Mouse (Mus musculus): ENCODE measurements around the gene Hoxb6.

Hoxb6 gene

GRCm38 (mm10) chr11:96314671-96315343 lies 22.5 kb downstream of the Hoxb6 start:
- in situ Hi-C loops (cut with MboI, MseI) = no loop called here

DNA sequence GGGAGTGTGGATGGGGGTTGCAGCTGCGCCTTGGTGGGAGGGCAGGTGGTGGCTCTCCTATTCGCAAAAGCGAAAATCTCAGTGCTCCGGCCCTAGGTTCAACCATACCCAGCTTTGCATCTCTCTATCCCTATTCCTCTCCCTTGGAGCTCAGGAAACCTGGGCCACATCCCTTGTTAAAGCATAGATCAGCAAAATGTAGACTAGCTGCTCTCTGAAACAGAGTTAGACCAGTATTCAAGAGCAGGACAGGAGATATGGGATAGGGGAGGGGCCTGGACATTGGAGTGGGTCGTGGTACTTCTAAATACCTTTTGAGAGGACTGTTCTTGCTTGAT lies 23.0 kb downstream of the Hoxb6 start:
- in situ Hi-C loops (cut with MboI, MseI) = no loop called here

GRCm38 (mm10) chr11:96316696-96317607 lies 24.7 kb downstream of the Hoxb6 start:
- in situ Hi-C loops (cut with MboI, MseI) = no loop called here

DNA sequence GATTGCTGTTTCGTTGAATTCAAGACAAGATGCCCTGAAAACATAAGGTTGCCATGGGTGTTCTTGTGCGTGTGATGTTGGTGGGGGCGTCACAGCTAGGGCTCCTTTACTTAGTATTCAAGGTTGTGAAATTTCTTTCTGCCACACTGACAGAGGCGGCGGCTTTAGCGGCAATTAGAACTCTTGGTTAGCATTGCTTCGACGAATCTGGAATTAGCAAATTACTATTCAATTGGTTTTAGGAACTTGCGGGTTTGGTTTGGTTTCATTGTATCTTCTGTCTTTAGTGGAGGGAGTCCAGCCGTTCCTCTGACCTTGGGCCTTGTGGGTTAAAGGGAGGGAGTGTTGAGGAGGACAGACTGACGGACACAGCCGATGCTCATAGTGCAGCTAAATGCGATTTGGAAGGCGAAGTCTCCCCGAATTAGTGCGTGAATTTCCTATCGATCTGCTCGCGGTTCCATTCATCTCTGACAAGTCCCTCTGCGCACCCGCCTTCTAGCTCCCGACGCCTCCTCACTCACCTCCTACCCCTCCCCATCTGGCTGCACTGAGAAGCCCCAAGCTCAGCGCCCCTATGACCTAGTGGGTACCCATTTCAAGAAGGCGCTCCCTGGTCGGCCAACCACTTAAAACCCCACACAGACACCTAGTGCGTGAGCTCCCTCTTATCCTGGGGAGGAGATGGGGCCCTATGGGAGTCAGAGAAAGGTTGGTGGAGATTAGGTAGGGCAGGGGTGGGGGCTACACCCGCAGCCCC lies 25.5 kb downstream of the Hoxb6 start, which contains the start of gene Hoxb4:
Hoxb4 (plus strand) TSS at position 660 of the 760 bp plus-strand sequence.
- in situ Hi-C loops (cut with MboI, MseI) = no loop called here

- in situ Hi-C loops (cut with MboI, MseI) = no loop called here
Measured at GRCm38 (mm10) chr11:96318368-96319070, 26.2 kb downstream of the Hoxb6 start.

- in situ Hi-C loops (cut with MboI, MseI) = no loop called here
Measured at GRCm38 (mm10) chr11:96319071-96319902, 27.0 kb downstream of the Hoxb6 start.

GRCm38 (mm10) chr11:96319910-96320309 lies 27.6 kb downstream of the Hoxb6 start:
- in situ Hi-C loops (cut with MboI, MseI) = no loop called here

GRCm38 (mm10) chr11:96320688-96321087 lies 28.4 kb downstream of the Hoxb6 start:
- in situ Hi-C loops (cut with MboI, MseI) = no loop called here

DNA sequence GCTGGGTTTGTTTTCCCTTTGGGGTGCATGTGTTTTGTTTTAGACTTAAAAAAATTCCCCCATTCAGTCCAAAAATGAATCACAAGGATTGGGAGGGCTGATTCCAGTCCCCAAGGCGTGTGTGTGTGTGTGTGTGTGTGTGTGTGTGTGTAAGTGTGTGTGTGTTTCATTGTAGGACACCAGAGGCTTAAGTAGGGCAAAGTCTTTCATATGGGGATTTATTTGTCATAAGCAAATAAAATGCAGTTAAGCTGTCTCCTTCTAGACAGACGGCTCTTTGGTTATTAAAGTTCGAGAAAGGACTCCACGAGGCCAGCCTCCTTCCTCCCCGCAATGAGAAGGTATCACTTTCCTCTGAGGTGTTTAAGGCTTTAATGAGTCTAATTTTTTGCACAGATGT lies 29.6 kb downstream of the Hoxb6 start:
- in situ Hi-C loops (cut with MboI, MseI) = no loop called here

- in situ Hi-C loops (cut with MboI, MseI) = no loop called here
Measured at GRCm38 (mm10) chr11:96322738-96323137, 30.5 kb downstream of the Hoxb6 start.

GRCm38 (mm10) chr11:96323154-96323553 lies 30.9 kb downstream of the Hoxb6 start, which contains the start of gene Hoxb3:
Gene Hoxb3, plus strand, starts transcription at chr11:96323326.
- in situ Hi-C loops (cut with MboI, MseI) = no loop called here

- in situ Hi-C loops (cut with MboI, MseI) = no loop called here
Measured at GRCm38 (mm10) chr11:96324125-96324524, 31.8 kb downstream of the Hoxb6 start.

- in situ Hi-C loops (cut with MboI, MseI) = no loop called here
Measured at GRCm38 (mm10) chr11:96324965-96325364, 32.7 kb downstream of the Hoxb6 start.

DNA sequence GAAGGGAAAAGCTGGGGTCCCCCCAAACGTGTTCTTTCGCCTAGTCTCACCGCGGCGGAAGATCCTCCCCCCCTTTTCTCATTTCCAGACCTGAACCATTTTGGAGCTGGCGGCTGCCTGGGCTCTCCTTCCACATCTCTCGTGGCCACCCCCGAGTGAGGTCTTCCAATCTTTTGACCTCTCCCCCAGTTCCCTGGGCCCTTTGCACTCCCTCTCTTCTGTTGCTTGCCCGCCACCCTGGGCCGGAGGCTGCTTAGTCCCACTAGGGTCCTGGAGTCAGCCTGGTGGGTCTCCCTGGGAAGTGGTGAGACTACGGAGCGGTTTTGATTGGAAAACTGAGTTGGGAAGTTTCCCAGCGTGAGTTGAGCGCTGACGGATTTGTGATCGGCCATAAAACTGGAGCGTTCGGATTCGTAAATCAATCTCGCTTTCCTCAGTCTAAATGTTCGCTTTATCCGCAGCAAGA lies 33.5 kb downstream of the Hoxb6 start:
- in situ Hi-C loops (cut with MboI, MseI) = no loop called here

GRCm38 (mm10) chr11:96326705-96327104 lies 34.4 kb downstream of the Hoxb6 start:
- in situ Hi-C loops (cut with MboI, MseI) = no loop called here

GRCm38 (mm10) chr11:96327122-96327521 lies 34.8 kb downstream of the Hoxb6 start:
- in situ Hi-C loops (cut with MboI, MseI) = no loop called here

- in situ Hi-C loops (cut with MboI, MseI) = no loop called here
Measured at GRCm38 (mm10) chr11:96327750-96328149, 35.5 kb downstream of the Hoxb6 start.

DNA sequence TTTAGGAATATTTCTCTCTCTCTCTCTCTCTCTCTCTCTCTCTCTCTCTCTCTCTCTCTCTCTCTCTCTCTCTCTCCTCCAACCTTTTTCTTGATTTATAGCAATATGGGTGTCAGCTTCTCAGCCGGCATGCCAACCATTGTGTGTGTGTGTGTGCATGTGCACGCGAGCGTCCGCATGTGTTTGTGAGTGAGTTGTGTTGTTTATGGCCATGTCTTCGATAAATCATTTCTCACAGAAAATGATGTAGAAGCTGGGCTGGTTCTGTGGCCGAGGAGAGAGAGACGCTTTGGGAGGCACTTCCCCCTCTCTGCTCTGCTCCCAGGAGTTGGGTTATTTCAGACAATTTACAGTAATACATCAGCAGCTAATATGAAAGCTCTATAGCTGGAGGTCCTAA lies 36.3 kb downstream of the Hoxb6 start:
- in situ Hi-C loops (cut with MboI, MseI) = no loop called here

- in situ Hi-C loops (cut with MboI, MseI) = no loop called here
Measured at GRCm38 (mm10) chr11:96332105-96332504, 39.8 kb downstream of the Hoxb6 start.

DNA sequence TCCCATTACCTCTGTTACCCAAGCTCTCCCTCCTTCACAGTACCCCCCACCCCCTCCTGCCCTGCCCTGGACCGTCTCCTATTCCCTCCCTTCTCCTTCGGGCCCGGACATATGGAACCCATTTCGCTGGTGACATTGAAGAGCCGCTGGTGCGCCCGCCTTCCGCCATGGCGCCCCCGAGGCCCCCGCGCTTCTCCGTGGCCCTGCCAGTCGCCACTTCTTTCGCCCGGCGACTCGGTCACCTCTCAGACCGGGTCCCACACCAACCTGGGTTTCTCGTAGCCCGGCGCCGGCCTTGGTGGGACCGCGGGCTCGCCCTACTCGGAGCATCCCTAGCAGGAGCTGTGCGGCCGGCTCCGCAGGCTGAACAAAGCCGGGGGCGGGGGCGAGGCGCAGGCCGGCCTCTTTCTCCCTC lies 40.3 kb downstream of the Hoxb6 start:
- in situ Hi-C loops (cut with MboI, MseI) = no loop called here

Measured in T-helper 1 cell (primary cell).